Mouse (Mus musculus): ENCODE data around the gene Pipox. TPM values are rescaled to one million over a fixed set of nuclear protein-coding genes. Genes with fewer than 3 reads are reported as not detected.

Pipox gene
- polyA plus RNA-seq, 1 experiment: 239 TPM

- Histone ChIP-seq H3K36me3 (ENCODE audit: control insufficient read depth, insufficient read depth, low read length) (no peaks in the 10 kb centered on the region), H3K4me1 (ENCODE audit: control insufficient read depth, insufficient read depth, low read length) (no peaks in the 10 kb centered on the region), H3K4me3 (ENCODE audit: insufficient read depth, low read depth, low read length) (no peak overlapping the region), H3K27me3 (replicated peaks; ENCODE audit: control insufficient read depth, insufficient read depth, low read length) (no peaks in the 10 kb centered on the region), H3K27ac (ENCODE audit: insufficient read depth, low read depth, low read length) (no peak overlapping the region)
- WGBS: 66% methylated on average over 4 of the region's 4 CpGs
- DNase-seq: no peak
- TF ChIP-seq POLR2A (IDR thresholded peaks at IDR 0.05; ENCODE audit: low read depth, low read length): no peak
- TF ChIP-seq CTCF (conservative IDR thresholded peaks at IDR 0.05; ENCODE audit: insufficient read depth, insufficient read length, low read depth, low read length): no peak
Measured at GRCm38 (mm10) chr11:77908468-77908867, 14.6 kb upstream of the Pipox start.

DNA sequence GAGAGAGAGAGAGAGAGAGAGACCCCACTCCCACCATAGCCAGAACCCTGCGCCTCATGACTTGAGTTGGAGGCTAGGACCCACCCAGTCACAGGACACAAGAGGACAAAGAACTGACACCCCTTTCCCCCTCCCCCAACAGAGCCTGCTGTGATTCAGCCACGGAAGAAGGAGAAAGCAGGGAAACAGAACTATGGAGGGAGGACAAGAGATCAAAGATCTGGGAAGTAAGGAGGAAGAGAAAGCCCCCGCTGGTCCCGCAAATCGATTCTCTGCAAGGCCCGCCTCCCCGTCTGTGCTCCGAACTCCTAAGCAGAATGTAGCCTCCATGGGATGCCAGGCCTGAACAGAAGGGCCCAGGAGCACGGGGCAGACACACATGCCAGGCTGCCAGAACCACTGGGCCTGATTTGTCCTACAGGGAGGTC lies 12.9 kb upstream of the Pipox start:
- DNase-seq: no peak
- Histone ChIP-seq H3K4me3 (ENCODE audit: insufficient read depth, low read depth, low read length) (no peak overlapping the region), H3K4me1 (ENCODE audit: control insufficient read depth, insufficient read depth, low read length) (no peaks in the 10 kb centered on the region), H3K27ac (ENCODE audit: insufficient read depth, low read depth, low read length) (no peak overlapping the region), H3K36me3 (ENCODE audit: control insufficient read depth, insufficient read depth, low read length) (no peaks in the 10 kb centered on the region), H3K27me3 (replicated peaks; ENCODE audit: control insufficient read depth, insufficient read depth, low read length) (no peaks in the 10 kb centered on the region)
- TF ChIP-seq CTCF (conservative IDR thresholded peaks at IDR 0.05; ENCODE audit: insufficient read depth, insufficient read length, low read depth, low read length): no peak
- TF ChIP-seq POLR2A (IDR thresholded peaks at IDR 0.05; ENCODE audit: low read depth, low read length): no peak
- 39% methylated on average over 9 of the region's 9 CpGs for WGBS

DNA sequence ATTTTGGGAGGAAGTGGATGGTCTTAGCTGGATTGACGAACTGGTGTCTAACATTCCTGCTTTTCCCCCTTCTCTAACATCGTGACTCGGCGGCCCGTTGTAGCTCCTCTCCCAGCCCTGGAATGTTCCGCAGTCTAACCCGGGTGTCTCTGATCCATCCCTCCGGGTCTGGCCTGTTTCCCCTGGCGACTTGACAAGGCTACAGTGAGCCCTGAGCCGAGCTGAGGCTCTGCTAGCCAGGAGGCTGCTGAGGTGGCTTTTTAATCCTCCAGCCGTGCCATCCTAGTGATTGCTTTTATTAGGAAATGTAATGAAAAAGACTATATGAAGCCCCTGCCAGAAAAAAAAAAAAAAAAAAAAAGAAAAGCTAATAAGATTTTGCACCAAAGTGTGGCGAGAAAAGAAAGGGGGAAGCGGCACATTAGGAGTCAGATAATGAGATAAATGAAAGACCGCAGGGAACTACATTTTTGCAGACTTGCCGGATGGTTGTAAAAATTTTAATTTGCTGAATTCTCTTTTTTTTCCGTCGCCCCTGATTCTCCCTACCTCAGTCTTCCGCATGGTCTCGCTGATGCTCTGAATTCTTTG lies 12.3 kb upstream of the Pipox start:
- Histone ChIP-seq H3K4me1 (ENCODE audit: control insufficient read depth, insufficient read depth, low read length) (peaks cover 3% of the 10 kb centered on the region; the same call in 1 of the 2 replicates), H3K4me3 (ENCODE audit: insufficient read depth, low read depth, low read length) (no peak overlapping the region), H3K27ac (ENCODE audit: insufficient read depth, low read depth, low read length) (no peak overlapping the region), H3K36me3 (ENCODE audit: control insufficient read depth, insufficient read depth, low read length) (no peaks in the 10 kb centered on the region), H3K27me3 (replicated peaks; ENCODE audit: control insufficient read depth, insufficient read depth, low read length) (no peaks in the 10 kb centered on the region)
- peak; percentile 37 for DNase-seq
- WGBS: 48% methylated on average over 19 of the region's 19 CpGs
- no peak for TF ChIP-seq CTCF (conservative IDR thresholded peaks at IDR 0.05; ENCODE audit: insufficient read depth, insufficient read length, low read depth, low read length)
- no peak for TF ChIP-seq POLR2A (IDR thresholded peaks at IDR 0.05; ENCODE audit: low read depth, low read length)

DNA sequence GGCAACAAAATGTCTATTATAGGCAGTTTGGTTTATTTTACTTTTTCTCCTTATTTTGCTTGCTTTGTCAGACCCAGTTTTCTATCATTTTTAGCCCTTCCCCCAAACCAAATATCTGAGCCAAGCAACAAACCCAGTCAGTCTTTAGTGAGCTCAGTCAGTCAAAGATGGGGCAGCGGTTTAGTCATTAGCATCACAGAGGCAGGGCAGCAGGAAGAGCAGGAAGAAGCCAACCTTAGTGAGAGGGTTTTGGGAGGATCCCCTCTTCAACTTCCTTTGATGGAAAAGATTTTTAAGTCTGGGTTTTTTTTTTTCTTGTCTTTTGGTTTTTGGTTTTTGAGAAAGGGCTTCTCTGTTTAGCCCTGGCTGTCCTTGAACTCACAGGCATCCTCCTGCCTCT lies 10.8 kb upstream of the Pipox start:
- WGBS: 68% methylated on average over 1 of the region's 1 CpGs
- TF ChIP-seq CTCF (conservative IDR thresholded peaks at IDR 0.05; ENCODE audit: insufficient read depth, insufficient read length, low read depth, low read length): no peak
- no peak for TF ChIP-seq POLR2A (IDR thresholded peaks at IDR 0.05; ENCODE audit: low read depth, low read length)
- H3K4me1 ChIP-seq (ENCODE audit: control insufficient read depth, insufficient read depth, low read length): peaks cover 3% of the 10 kb centered on the region; the same call in 1 of the 2 replicates

GRCm38 (mm10) chr11:77903761-77904160 lies 9.9 kb upstream of the Pipox start:
- no peak for DNase-seq
- Histone ChIP-seq H3K4me1 (ENCODE audit: control insufficient read depth, insufficient read depth, low read length) (peaks cover 3% of the 10 kb centered on the region; the same call in 1 of the 2 replicates), H3K27me3 (replicated peaks; ENCODE audit: control insufficient read depth, insufficient read depth, low read length) (no peaks in the 10 kb centered on the region), H3K27ac (ENCODE audit: insufficient read depth, low read depth, low read length) (no peak overlapping the region), H3K36me3 (ENCODE audit: control insufficient read depth, insufficient read depth, low read length) (no peaks in the 10 kb centered on the region), H3K4me3 (ENCODE audit: insufficient read depth, low read depth, low read length) (no peak overlapping the region)
- 48% methylated on average over 3 of the region's 3 CpGs for WGBS
- TF ChIP-seq POLR2A (IDR thresholded peaks at IDR 0.05; ENCODE audit: low read depth, low read length): no peak
- no peak for TF ChIP-seq CTCF (conservative IDR thresholded peaks at IDR 0.05; ENCODE audit: insufficient read depth, insufficient read length, low read depth, low read length)

More for the DNA sequence above, 10.8 kb upstream of the Pipox start:
- H3K27ac ChIP-seq (ENCODE audit: insufficient read depth, low read depth, low read length): no peak overlapping the region
- DNase-seq: no peak
- no peak overlapping the region for H3K4me3 ChIP-seq (ENCODE audit: insufficient read depth, low read depth, low read length)
- H3K36me3 ChIP-seq (ENCODE audit: control insufficient read depth, insufficient read depth, low read length): no peaks in the 10 kb centered on the region
- H3K27me3 ChIP-seq (replicated peaks; ENCODE audit: control insufficient read depth, insufficient read depth, low read length): no peaks in the 10 kb centered on the region

- no peaks in the 10 kb centered on the region for H3K36me3 ChIP-seq (ENCODE audit: control insufficient read depth, insufficient read depth, low read length)
- no peaks in the 10 kb centered on the region for H3K27me3 ChIP-seq (replicated peaks; ENCODE audit: control insufficient read depth, insufficient read depth, low read length)
- H3K4me1 ChIP-seq (ENCODE audit: control insufficient read depth, insufficient read depth, low read length): peaks cover 3% of the 10 kb centered on the region; the same call in 1 of the 2 replicates
- WGBS: 48% methylated on average over 8 of the region's 8 CpGs
- TF ChIP-seq CTCF (conservative IDR thresholded peaks at IDR 0.05; ENCODE audit: insufficient read depth, insufficient read length, low read depth, low read length) (no peak), POLR2A (IDR thresholded peaks at IDR 0.05; ENCODE audit: low read depth, low read length) (no peak)
- no peak overlapping the region for H3K4me3 ChIP-seq (ENCODE audit: insufficient read depth, low read depth, low read length)
- peak overlapping the region; percentile 7; the same call in 1 of the 2 replicates for H3K27ac ChIP-seq (ENCODE audit: insufficient read depth, low read depth, low read length)
- DNase-seq: peak; percentile 54
Measured at GRCm38 (mm10) chr11:77901775-77902355, 8.0 kb upstream of the Pipox start.

DNA sequence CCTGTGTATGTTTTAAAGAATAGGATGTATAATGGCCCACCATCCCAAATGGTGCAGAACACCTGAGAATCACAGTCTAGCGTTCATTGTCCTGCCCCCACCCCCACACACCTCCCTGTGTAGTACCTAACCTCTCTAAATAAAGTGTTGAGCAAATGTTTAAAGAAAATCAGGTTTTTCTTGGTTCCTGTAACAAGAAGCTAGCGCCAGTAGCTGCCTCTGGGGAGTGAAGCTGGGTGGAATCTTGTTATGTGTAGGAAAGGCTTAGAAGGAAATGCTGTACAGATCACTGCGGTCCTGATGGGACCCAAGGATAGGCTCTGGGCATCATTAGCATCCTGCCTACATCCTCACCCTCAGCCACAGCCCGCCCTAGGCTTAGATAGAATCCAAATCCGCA lies 7.5 kb upstream of the Pipox start:
- H3K4me1 ChIP-seq (ENCODE audit: control insufficient read depth, insufficient read depth, low read length): peaks cover 3% of the 10 kb centered on the region; the same call in 1 of the 2 replicates
- no peaks in the 10 kb centered on the region for H3K36me3 ChIP-seq (ENCODE audit: control insufficient read depth, insufficient read depth, low read length)
- 67% methylated on average over 5 of the region's 5 CpGs for WGBS
- TF ChIP-seq CTCF (conservative IDR thresholded peaks at IDR 0.05; ENCODE audit: insufficient read depth, insufficient read length, low read depth, low read length): no peak
- TF ChIP-seq POLR2A (IDR thresholded peaks at IDR 0.05; ENCODE audit: low read depth, low read length): no peak
- no peak overlapping the region for H3K4me3 ChIP-seq (ENCODE audit: insufficient read depth, low read depth, low read length)
- peak overlapping the region; percentile 7; the same call in 1 of the 2 replicates for H3K27ac ChIP-seq (ENCODE audit: insufficient read depth, low read depth, low read length)
- no peaks in the 10 kb centered on the region for H3K27me3 ChIP-seq (replicated peaks; ENCODE audit: control insufficient read depth, insufficient read depth, low read length)
- DNase-seq: no peak

Data from kidney, adult 2 months (tissue).